Mouse (Mus musculus) lung, adult 2 months (tissue): ENCODE measurements at regions not wholly inside any gene's neighbourhood (a gene's known extent, or its start where the extent isn't known, plus 50 kb on each side); places are given as distances from the start of the nearest gene placed in this dataset.
A peak's percentile ranks its signal among the peaks of the same experiment; 100 is the strongest.

Experiments
- CTCF ChIP-seq: fragments of 200-500 bp; IDR thresholded peaks from 2 replicates; pipeline ENCODE4 v1.5.1; 2011; ENCODE audit warnings: mild to moderate bottlenecking, low read length, control low read depth; ENCODE audit not compliant: insufficient read depth
- POLR2A ChIP-seq: fragments of 200-500 bp; IDR thresholded peaks from 2 replicates; pipeline ENCODE4 v1.6.1; 2011; ENCODE audit warnings: low read depth, mild to moderate bottlenecking, control low read depth, low read length, borderline replicate concordance; ENCODE audit errors: extremely low read depth

- TF ChIP-seq CTCF, result peak; percentile 88
- no peak for TF ChIP-seq POLR2A
Observed at GRCm38 (mm10) chr1:88562361-88562760, 52.5 kb upstream of the Glrp1 start.
